Mouse (Mus musculus) c-Kit-positive CD71-positive TER-119-positive erythroid progenitor cells, embryonic 14.5 days (primary cell): ENCODE measurements around the gene Fam117a.
A peak's percentile ranks its signal among the peaks of the same experiment; 100 is the strongest.

Experiments
- DNase-seq: peaks from one replicate; pipeline ENCODE4 v3.0.0-alpha.2; 2013; ENCODE audit warnings: low spot score

Fam117a gene

GRCm38 (mm10) chr11:95336568-95337128, at the start of gene Fam117a:
TSS of gene Fam117a (plus strand) at chr11:95337018.
- DNase-seq, result peak; percentile 90

DNA sequence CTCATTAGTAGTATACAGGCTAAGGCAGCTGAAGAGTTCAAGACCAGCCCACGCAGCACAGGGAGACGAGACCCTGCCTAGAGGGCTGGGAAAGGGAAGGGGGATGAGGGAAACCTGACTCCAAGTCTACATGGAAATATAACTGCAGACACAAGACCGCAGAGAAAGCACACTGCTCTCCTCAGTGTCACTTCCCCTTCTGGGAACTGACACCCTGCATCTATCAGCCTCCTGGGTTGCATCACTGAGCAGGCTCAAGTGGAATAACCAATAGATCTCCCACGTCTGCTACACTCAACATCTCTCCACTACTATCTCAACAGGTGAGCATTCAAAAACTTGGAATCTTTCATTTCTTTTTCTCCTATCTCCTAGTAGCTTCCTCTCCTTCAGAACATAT, 44.8 kb upstream of the Fam117a start:
- no peak for DNase-seq

DNA sequence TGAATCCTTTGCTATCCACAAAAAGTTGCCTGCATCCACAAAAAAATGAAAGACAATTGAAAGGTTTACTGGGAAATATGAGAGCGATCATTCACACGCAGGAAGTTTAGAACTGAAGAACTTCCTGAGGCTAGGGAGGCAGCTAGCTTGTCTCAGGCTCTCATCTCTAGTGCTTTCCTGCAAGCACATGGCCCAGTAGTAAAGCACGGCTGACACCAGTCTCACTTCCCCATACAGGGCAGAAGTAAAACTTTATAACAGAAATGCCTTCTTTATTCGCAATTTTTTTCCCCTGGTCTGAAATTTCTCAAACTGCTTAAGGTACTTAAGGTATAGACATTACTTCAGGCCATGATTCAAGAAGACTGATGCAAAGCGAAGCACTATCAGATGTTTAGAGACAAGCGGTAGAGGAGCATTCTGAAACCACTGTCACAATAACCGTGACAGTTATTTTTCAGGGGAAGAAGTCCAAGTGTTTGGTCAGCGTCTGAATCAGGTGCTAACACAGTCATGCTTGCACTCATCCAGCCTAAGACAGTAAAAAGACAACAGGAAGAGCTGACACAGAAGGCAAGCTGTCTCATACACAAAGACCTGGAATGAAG, 43.7 kb upstream of the Fam117a start:
- DNase-seq, result no peak

DNA sequence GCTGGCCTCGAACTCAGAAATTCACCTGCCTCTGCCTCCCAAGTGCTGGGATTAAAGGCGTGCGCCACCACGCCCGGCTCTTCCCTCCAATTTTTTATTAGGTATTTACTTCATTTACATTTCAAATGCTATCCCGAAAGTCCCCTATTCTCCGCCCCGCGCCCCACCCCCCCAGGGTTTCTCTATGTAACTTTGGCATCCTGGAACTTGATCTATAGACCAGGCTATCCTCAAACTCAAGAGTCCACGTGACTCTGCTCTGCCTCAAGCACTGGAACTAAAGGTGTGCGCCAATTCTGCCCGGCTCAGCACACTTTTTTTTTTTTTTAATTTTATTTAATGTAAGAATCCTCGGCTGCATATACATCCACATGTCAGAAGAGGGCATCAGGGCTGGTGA, 41.1 kb upstream of the Fam117a start:
- no peak for DNase-seq

DNA sequence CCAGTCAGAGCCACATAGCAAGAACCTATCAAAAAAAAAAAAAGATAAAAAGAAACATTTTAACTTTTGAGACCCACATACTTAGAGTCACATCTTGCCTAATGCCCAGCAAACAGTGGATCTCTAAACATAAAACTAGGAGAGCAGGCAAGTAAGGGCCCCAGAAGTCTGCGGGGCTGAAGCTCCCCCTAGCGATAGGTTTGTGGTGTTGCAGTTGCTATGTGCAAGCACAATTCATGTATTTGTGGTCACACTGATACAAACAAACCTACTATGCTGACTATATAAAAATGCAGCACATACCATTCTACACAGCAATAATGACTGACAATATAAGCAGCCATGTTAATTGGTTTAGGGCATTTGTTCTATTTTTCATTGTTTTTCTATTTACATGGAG, 38.7 kb upstream of the Fam117a start:
- peak; percentile 40 for DNase-seq

DNA sequence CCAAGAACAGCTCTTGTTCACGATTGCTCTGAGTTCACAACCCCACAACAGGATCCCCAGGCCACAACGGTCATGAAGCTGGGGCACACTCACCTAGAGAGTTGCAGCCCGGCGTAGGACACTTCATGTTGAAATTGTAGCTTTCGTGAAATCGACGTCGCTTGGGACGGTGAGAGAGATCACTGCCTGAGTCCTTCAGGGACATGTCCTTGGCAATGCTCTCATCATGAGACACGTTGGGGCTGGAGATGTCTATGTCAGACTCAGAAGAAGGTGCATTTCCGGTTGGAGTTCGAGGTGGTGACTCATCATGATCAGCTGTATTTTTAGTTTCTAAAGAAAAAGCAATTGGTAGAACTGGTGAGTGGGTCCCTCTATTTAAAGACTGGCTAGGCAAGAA, 36.9 kb upstream of the Fam117a start:
- DNase-seq, result no peak

GRCm38 (mm10) chr11:95301772-95302171, 35.0 kb upstream of the Fam117a start:
- no peak for DNase-seq

DNA sequence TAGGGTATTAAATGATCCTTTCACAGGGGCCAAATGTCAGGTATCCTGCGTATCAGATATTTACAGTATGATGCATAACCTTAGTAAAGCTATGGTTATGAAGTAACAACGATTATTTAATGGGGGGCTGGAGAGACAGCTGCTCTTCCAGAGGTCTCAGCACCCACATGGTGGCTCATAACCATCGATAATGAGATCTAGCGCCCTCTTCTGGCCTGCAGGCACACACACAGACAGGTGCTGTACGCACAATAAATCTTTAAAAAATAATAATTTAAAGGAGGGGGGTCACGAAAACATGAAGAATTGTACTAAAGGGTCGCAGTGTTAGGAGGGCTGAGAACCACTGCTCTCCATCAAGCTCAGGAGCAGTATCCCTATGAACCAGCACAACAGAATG, 31.2 kb upstream of the Fam117a start:
- DNase-seq, result no peak

- peak; percentile 40 for DNase-seq
These were observed 29.3 kb upstream of the Fam117a start for GRCm38 (mm10) chr11:95307526-95307925.

- peak; percentile 98 for DNase-seq
These were observed 27.3 kb upstream of the Fam117a start for GRCm38 (mm10) chr11:95309510-95310006.

DNA sequence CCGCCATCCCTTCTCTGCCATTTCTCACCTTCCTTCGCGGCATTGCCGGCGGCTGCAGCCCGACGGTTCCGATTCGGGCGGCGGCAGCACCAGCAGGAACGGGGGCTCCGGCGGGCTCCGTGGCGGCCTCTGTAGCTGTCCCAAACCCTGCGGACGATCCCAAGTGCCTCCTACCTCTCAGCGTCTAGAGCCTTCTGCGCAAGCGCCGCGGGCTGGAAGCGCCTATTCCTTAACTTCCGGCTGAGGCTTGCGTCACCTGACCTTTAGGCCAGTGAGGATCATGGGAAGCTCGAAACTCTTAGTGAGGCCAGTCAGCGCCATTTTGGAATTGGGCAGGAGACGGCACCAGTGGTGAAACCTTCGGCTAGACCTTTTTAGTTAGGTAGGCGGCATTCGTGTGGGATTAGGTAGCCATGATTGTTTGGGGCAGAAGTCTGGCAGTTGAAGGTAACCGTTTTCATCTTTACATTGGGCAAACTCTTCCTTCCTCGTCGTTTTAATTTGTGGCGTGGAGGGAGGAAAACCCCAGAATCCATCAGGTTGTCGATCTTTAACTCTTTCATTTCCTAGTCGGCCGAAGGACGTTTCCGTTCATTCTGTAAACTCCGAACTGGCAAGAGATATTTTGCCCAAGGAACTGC, 26.7 kb upstream of the Fam117a start, which contains the start of gene Kat7:
TSS of gene Kat7 (minus strand) at position 240 of the 641 bp plus-strand sequence.
- DNase-seq, result peak; percentile 97

- DNase-seq, result no peak
These were observed 26.0 kb upstream of the Fam117a start for GRCm38 (mm10) chr11:95310648-95311424.

- DNase-seq, result no peak
These were observed 25.4 kb upstream of the Fam117a start for GRCm38 (mm10) chr11:95311425-95311807.

GRCm38 (mm10) chr11:95315215-95315955, 21.4 kb upstream of the Fam117a start:
- no peak for DNase-seq

- DNase-seq, result peak; percentile 61
These were observed 18.7 kb upstream of the Fam117a start for GRCm38 (mm10) chr11:95318116-95318515.

DNA sequence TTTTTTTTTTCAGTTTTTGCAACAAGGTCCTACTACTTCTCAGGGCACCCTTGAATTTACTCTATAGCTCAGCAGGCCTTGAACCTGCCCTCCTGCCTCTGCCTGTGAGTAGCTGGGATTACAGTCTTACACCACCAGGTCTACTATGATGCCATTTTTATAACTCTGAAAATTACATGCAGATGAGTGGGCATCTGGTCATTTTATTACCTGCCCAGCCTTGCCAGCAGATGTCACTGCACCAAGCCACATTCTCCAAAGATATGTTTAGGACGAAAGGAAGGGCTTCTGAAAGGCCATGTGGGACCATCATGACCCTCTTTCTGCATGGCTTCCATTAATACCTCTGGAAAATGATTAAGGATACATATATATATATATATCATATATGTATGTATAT, 17.3 kb upstream of the Fam117a start:
- DNase-seq, result peak; percentile 40

- peak; percentile 74 for DNase-seq
These were observed 16.8 kb upstream of the Fam117a start for GRCm38 (mm10) chr11:95320010-95320409.

- DNase-seq, result no peak
These were observed 12.6 kb upstream of the Fam117a start for GRCm38 (mm10) chr11:95324181-95324580.

DNA sequence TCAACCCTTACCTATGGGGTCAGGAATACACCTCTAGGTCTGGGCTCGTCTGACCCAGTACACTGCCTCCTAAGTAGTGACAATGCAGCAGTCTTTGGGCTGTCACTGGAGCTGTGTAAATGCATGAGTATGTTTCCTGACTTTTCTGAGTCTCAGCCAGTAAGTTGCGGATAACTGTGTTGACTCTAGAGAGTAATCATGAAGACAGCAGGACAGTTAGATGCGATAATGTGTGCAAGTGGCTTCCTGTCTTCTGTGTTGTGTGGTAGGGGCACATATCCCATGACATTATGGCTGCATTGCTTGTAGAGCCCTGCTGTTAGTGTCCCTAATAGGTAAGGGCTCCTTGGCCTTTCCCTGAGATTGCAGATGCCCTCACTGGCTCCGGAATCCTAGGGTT, 11.0 kb upstream of the Fam117a start:
- no peak for DNase-seq

- no peak for DNase-seq
These were observed 10.6 kb upstream of the Fam117a start for GRCm38 (mm10) chr11:95326243-95326642.

GRCm38 (mm10) chr11:95328629-95329028, 8.2 kb upstream of the Fam117a start:
- DNase-seq, result no peak

GRCm38 (mm10) chr11:95330662-95331061, 6.2 kb upstream of the Fam117a start:
- DNase-seq, result no peak
